Mouse (Mus musculus): Measurements from ENCODE around the gene Rtl10. TPM values are rescaled to one million over a fixed set of nuclear protein-coding genes. Genes with fewer than 3 reads are reported as not detected.
A peak's percentile ranks its signal among the peaks of the same experiment; 100 is the strongest.

Gene Rtl10
- polyA plus RNA-seq, 1 experiment from 2014 or later = 2.7 TPM

- 95% methylated on average over 2 of the region's 2 CpGs for WGBS
- H3K4me3 ChIP-seq (ENCODE audit: low read length) = no peak overlapping the region
- H3K27me3 ChIP-seq (ENCODE audit: control insufficient read depth, insufficient read depth, low read length) = no peaks in the 10 kb centered on the region
- no peak for ATAC-seq (replicated peaks; ENCODE audit: extremely low read depth, insufficient read depth, low FRiP score)
- no peaks in the 10 kb centered on the region for H3K36me3 ChIP-seq (ENCODE audit: control insufficient read depth, insufficient read depth)
- H3K4me2 ChIP-seq (ENCODE audit: low read depth, low read length) = no peak overlapping the region
- H3K4me1 ChIP-seq (ENCODE audit: control insufficient read depth, insufficient read depth, low read length) = no peaks in the 10 kb centered on the region
- no peak overlapping the region for H3K27ac ChIP-seq (ENCODE audit: low read length)
- no peak overlapping the region for H3K9ac ChIP-seq (ENCODE audit: low read length)
- H3K9me3 ChIP-seq (replicated peaks; ENCODE audit: control insufficient read depth, low read length) = no peaks in the 10 kb centered on the region
These were observed 12.6 kb upstream of the Rtl10 start for GRCm38 (mm10) chr16:18486126-18486525.

GRCm38 (mm10) chr16:18490281-18490680, 8.4 kb upstream of the Rtl10 start:
- H3K27me3 ChIP-seq (ENCODE audit: control insufficient read depth, insufficient read depth, low read length) = no peaks in the 10 kb centered on the region
- no peak overlapping the region for H3K4me3 ChIP-seq (ENCODE audit: low read length)
- no peaks in the 10 kb centered on the region for H3K4me1 ChIP-seq (ENCODE audit: control insufficient read depth, insufficient read depth, low read length)
- H3K9me3 ChIP-seq (replicated peaks; ENCODE audit: control insufficient read depth, low read length) = no peaks in the 10 kb centered on the region
- 98% methylated on average over 3 of the region's 3 CpGs for WGBS
- ATAC-seq (replicated peaks; ENCODE audit: extremely low read depth, insufficient read depth, low FRiP score) = no peak
- no peak overlapping the region for H3K27ac ChIP-seq (ENCODE audit: low read length)
- no peak overlapping the region for H3K9ac ChIP-seq (ENCODE audit: low read length)
- no peaks in the 10 kb centered on the region for H3K36me3 ChIP-seq (ENCODE audit: control insufficient read depth, insufficient read depth)
- H3K4me2 ChIP-seq (ENCODE audit: low read depth, low read length) = no peak overlapping the region

- no peak for ATAC-seq (replicated peaks; ENCODE audit: extremely low read depth, insufficient read depth, low FRiP score)
- Histone ChIP-seq H3K9ac (ENCODE audit: low read length) (no peak overlapping the region), H3K9me3 (replicated peaks; ENCODE audit: control insufficient read depth, low read length) (no peaks in the 10 kb centered on the region), H3K4me2 (ENCODE audit: low read depth, low read length) (no peak overlapping the region), H3K36me3 (ENCODE audit: control insufficient read depth, insufficient read depth) (no peaks in the 10 kb centered on the region), H3K27me3 (ENCODE audit: control insufficient read depth, insufficient read depth, low read length) (no peaks in the 10 kb centered on the region), H3K4me3 (ENCODE audit: low read length) (no peak overlapping the region), H3K27ac (ENCODE audit: low read length) (no peak overlapping the region), H3K4me1 (ENCODE audit: control insufficient read depth, insufficient read depth, low read length) (no peaks in the 10 kb centered on the region)
- 64% methylated on average over 1 of the region's 1 CpGs for WGBS
These were observed 7.8 kb upstream of the Rtl10 start for GRCm38 (mm10) chr16:18490894-18491293.

GRCm38 (mm10) chr16:18497865-18498515, 711 bp upstream of the Rtl10 start:
- Histone ChIP-seq H3K36me3 (ENCODE audit: control insufficient read depth, insufficient read depth) (peaks cover 12% of the 10 kb centered on the region; the same call in 1 of the 2 replicates), H3K4me3 (ENCODE audit: low read length) (peak overlapping the region; percentile 94), H3K9ac (ENCODE audit: low read length) (peak overlapping the region; percentile 94), H3K9me3 (replicated peaks; ENCODE audit: control insufficient read depth, low read length) (no peaks in the 10 kb centered on the region), H3K4me2 (ENCODE audit: low read depth, low read length) (peak overlapping the region; percentile 98), H3K27ac (ENCODE audit: low read length) (peak overlapping the region; percentile 87), H3K27me3 (ENCODE audit: control insufficient read depth, insufficient read depth, low read length) (no peaks in the 10 kb centered on the region), H3K4me1 (ENCODE audit: control insufficient read depth, insufficient read depth, low read length) (peaks cover 12% of the 10 kb centered on the region)
- peak; percentile 56 for ATAC-seq (replicated peaks; ENCODE audit: extremely low read depth, insufficient read depth, low FRiP score)
- WGBS = 9% methylated on average over 6 of the region's 6 CpGs

GRCm38 (mm10) chr16:18498996-18499395, 295 bp downstream of the Rtl10 start:
- no peaks in the 10 kb centered on the region for H3K9me3 ChIP-seq (replicated peaks; ENCODE audit: control insufficient read depth, low read length)
- H3K4me1 ChIP-seq (ENCODE audit: control insufficient read depth, insufficient read depth, low read length) = peaks cover 12% of the 10 kb centered on the region
- peak overlapping the region; percentile 94 for H3K9ac ChIP-seq (ENCODE audit: low read length)
- 1% methylated on average over 24 of the region's 24 CpGs for WGBS
- peak overlapping the region; percentile 98 for H3K4me2 ChIP-seq (ENCODE audit: low read depth, low read length)
- peak overlapping the region; percentile 67 for H3K27ac ChIP-seq (ENCODE audit: low read length)
- ATAC-seq (replicated peaks; ENCODE audit: extremely low read depth, insufficient read depth, low FRiP score) = peak; percentile 38
- H3K27me3 ChIP-seq (ENCODE audit: control insufficient read depth, insufficient read depth, low read length) = no peaks in the 10 kb centered on the region
- peaks cover 12% of the 10 kb centered on the region; the same call in 1 of the 2 replicates for H3K36me3 ChIP-seq (ENCODE audit: control insufficient read depth, insufficient read depth)
- H3K4me3 ChIP-seq (ENCODE audit: low read length) = peak overlapping the region; percentile 94

- Histone ChIP-seq H3K4me1 (ENCODE audit: control insufficient read depth, insufficient read depth, low read length) (peaks cover 12% of the 10 kb centered on the region), H3K4me3 (ENCODE audit: low read length) (no peak overlapping the region), H3K36me3 (ENCODE audit: control insufficient read depth, insufficient read depth) (peaks cover 12% of the 10 kb centered on the region; the same call in 1 of the 2 replicates), H3K4me2 (ENCODE audit: low read depth, low read length) (no peak overlapping the region), H3K9me3 (replicated peaks; ENCODE audit: control insufficient read depth, low read length) (no peaks in the 10 kb centered on the region), H3K9ac (ENCODE audit: low read length) (no peak overlapping the region), H3K27me3 (ENCODE audit: control insufficient read depth, insufficient read depth, low read length) (no peaks in the 10 kb centered on the region), H3K27ac (ENCODE audit: low read length) (no peak overlapping the region)
- ATAC-seq (replicated peaks; ENCODE audit: extremely low read depth, insufficient read depth, low FRiP score) = no peak
- 81% methylated on average over 6 of the region's 6 CpGs for WGBS
These were observed 2.8 kb downstream of the Rtl10 start for GRCm38 (mm10) chr16:18501531-18501930.

GRCm38 (mm10) chr16:18503566-18504342, 5.1 kb downstream of the Rtl10 start:
- no peak overlapping the region for H3K4me3 ChIP-seq (ENCODE audit: low read length)
- no peak overlapping the region for H3K9ac ChIP-seq (ENCODE audit: low read length)
- H3K27ac ChIP-seq (ENCODE audit: low read length) = 0 out of 2 replicates have a peak overlapping the region, but pooled peaks have one; percentile 9
- H3K4me1 ChIP-seq (ENCODE audit: control insufficient read depth, insufficient read depth, low read length) = peaks cover 10% of the 10 kb centered on the region
- no peak overlapping the region for H3K4me2 ChIP-seq (ENCODE audit: low read depth, low read length)
- 81% methylated on average over 14 of the region's 14 CpGs for WGBS
- H3K9me3 ChIP-seq (replicated peaks; ENCODE audit: control insufficient read depth, low read length) = no peaks in the 10 kb centered on the region
- H3K27me3 ChIP-seq (ENCODE audit: control insufficient read depth, insufficient read depth, low read length) = no peaks in the 10 kb centered on the region
- peaks cover 12% of the 10 kb centered on the region; the same call in 1 of the 2 replicates for H3K36me3 ChIP-seq (ENCODE audit: control insufficient read depth, insufficient read depth)
- ATAC-seq (replicated peaks; ENCODE audit: extremely low read depth, insufficient read depth, low FRiP score) = no peak

- no peak for ATAC-seq (replicated peaks; ENCODE audit: extremely low read depth, insufficient read depth, low FRiP score)
- Histone ChIP-seq H3K9me3 (replicated peaks; ENCODE audit: control insufficient read depth, low read length) (no peaks in the 10 kb centered on the region), H3K4me1 (ENCODE audit: control insufficient read depth, insufficient read depth, low read length) (peaks cover 5% of the 10 kb centered on the region), H3K9ac (ENCODE audit: low read length) (no peak overlapping the region), H3K4me3 (ENCODE audit: low read length) (no peak overlapping the region), H3K27ac (ENCODE audit: low read length) (no peak overlapping the region), H3K36me3 (ENCODE audit: control insufficient read depth, insufficient read depth) (peaks cover 6% of the 10 kb centered on the region; the same call in 1 of the 2 replicates), H3K27me3 (ENCODE audit: control insufficient read depth, insufficient read depth, low read length) (no peaks in the 10 kb centered on the region), H3K4me2 (ENCODE audit: low read depth, low read length) (no peak overlapping the region)
- 93% methylated on average over 3 of the region's 3 CpGs for WGBS
These were observed 8.0 kb downstream of the Rtl10 start for GRCm38 (mm10) chr16:18506524-18507199.

- Histone ChIP-seq H3K9me3 (replicated peaks; ENCODE audit: control insufficient read depth, low read length) (no peaks in the 10 kb centered on the region), H3K4me2 (ENCODE audit: low read depth, low read length) (no peak overlapping the region), H3K4me3 (ENCODE audit: low read length) (no peak overlapping the region), H3K27me3 (ENCODE audit: control insufficient read depth, insufficient read depth, low read length) (no peaks in the 10 kb centered on the region), H3K36me3 (ENCODE audit: control insufficient read depth, insufficient read depth) (0 out of 2 replicates have a peak, but pooled peaks cover 3% of the 10 kb centered on the region), H3K27ac (ENCODE audit: low read length) (no peak overlapping the region), H3K4me1 (ENCODE audit: control insufficient read depth, insufficient read depth, low read length) (peaks cover 5% of the 10 kb centered on the region), H3K9ac (ENCODE audit: low read length) (no peak overlapping the region)
- ATAC-seq (replicated peaks; ENCODE audit: extremely low read depth, insufficient read depth, low FRiP score) = no peak
- 50% methylated on average over 1 of the region's 1 CpGs for WGBS
These were observed 8.5 kb downstream of the Rtl10 start for GRCm38 (mm10) chr16:18507200-18507549.
